ENCODE assay signal across 8 mouse cellular contexts in genomic region chr13:59856286-59857070, GRCm38 (mm10). TPM values are rescaled to one million over a fixed set of nuclear protein-coding genes. Genes with fewer than 3 reads are reported as not detected.
DNase-seq lines count a peak whose midpoint lies in the region; ATAC-seq and TF ChIP-seq lines count a peak whose summit lies in the region.

No protein-coding gene starts in this region.

- no peak overlapping the region for H3K4me2 ChIP-seq in hindbrain, postnatal 0 days (ENCODE audit: low read depth, low read length)

- no peaks in the 10 kb centered on the region for H3K27me3 ChIP-seq in hindbrain, postnatal 0 days (ENCODE audit: insufficient read depth, low read length)
- peaks cover 7% of the 10 kb centered on the region for H3K27me3 ChIP-seq in limb, embryonic 10.5 days (ENCODE audit: low read depth, poor library complexity, severe bottlenecking)

- no peaks in the 10 kb centered on the region for H3K9me3 ChIP-seq in hindbrain, postnatal 0 days (ENCODE audit: low read length)
- no peaks in the 10 kb centered on the region for H3K9me3 ChIP-seq in limb, embryonic 10.5 days (replicated peaks)

- WGBS in hindbrain, postnatal 0 days: 57% methylated on average over 20 of the region's 20 CpGs
- 54% methylated on average over 20 of the region's 20 CpGs for WGBS in limb, embryonic 10.5 days

- peak; percentile 84 for TF ChIP-seq CTCF in hindbrain, postnatal 0 days (IDR thresholded peaks at IDR 0.05; ENCODE audit: low read depth)

- no peaks in the 10 kb centered on the region for H3K36me3 ChIP-seq in hindbrain, postnatal 0 days (ENCODE audit: insufficient read depth, low read length)
- no peaks in the 10 kb centered on the region for H3K36me3 ChIP-seq in limb, embryonic 10.5 days

- no peak overlapping the region for H3K9ac ChIP-seq in hindbrain, postnatal 0 days (replicated peaks; ENCODE audit: low read length)

- ATAC-seq in cerebellum, adult (ENCODE audit: insufficient number of reproducible peaks, low FRiP score, low TSS enrichment): 0 out of 2 replicates have a peak, but pooled peaks have one; percentile 74
- peak; percentile 86 for ATAC-seq in erythroblast, adult 5-6 weeks (replicated peaks; ENCODE audit: low FRiP score, poor library complexity, severe bottlenecking)
- ATAC-seq in hindbrain, postnatal 0 days: 0 out of 2 replicates have a peak, but pooled peaks have one; percentile 51
- ATAC-seq in neutrophil, adult 5-6 weeks (ENCODE audit: extremely low read depth, insufficient number of reproducible peaks, low FRiP score, poor library complexity, severe bottlenecking): peak; percentile 53; the same call in 1 of the 2 replicates

- no peak overlapping the region for H3K4me3 ChIP-seq in hindbrain, postnatal 0 days (ENCODE audit: low read length)
- no peak overlapping the region for H3K4me3 ChIP-seq in limb, embryonic 10.5 days

- H3K4me1 ChIP-seq in hindbrain, postnatal 0 days (ENCODE audit: insufficient read depth, low read length): no peaks in the 10 kb centered on the region
- no peaks in the 10 kb centered on the region for H3K4me1 ChIP-seq in limb, embryonic 10.5 days

- no peak overlapping the region for H3K27ac ChIP-seq in hindbrain, postnatal 0 days
- H3K27ac ChIP-seq in limb, embryonic 10.5 days: no peak overlapping the region

- no peak for DNase-seq in cerebellum, adult 11 months
- peak; percentile 69 for DNase-seq in urinary bladder, postnatal 14 days (ENCODE audit: low spot score)
- DNase-seq in urinary bladder, postnatal 10 days (ENCODE audit: low spot score): no peak
- DNase-seq in hindbrain, postnatal 0 days (ENCODE audit: low spot score): peak; percentile 67
- peak; percentile 85 for DNase-seq in limb, embryonic 10.5 days (ENCODE audit: low spot score)

RNA-seq across cellular contexts. Expression of gene Tut7, which starts 33.5 kb away (rescaled TPM):
- total RNA-seq in erythroblast, adult 5-6 weeks (2015; ENCODE audit: low replicate concordance): 557 and 663 TPM in 2 replicates
- total RNA-seq in erythroblast, adult 5-6 weeks (2017; ENCODE audit: low replicate concordance): 973 and 1,053 TPM in 2 replicates
- total RNA-seq in hindbrain, postnatal 0 days (2014; rRNA removed): 27.9 and 29.5 TPM in 2 replicates
- 35.5 and 36.8 TPM in 2 replicates for polyA plus RNA-seq in hindbrain, postnatal 0 days (2015; fragmentation: Nextera tagmentation; extraction: Ambion mirVana)
- polyA plus RNA-seq in limb, embryonic 10.5 days (2016; fragmentation: Nextera tagmentation; extraction: Ambion mirVana): 34.6 and 47.5 TPM in 2 replicates
- total RNA-seq in neutrophil, adult 5-6 weeks (2017): 389 and 433 TPM in 2 replicates

Comparison
In these comparisons a context has a peak if more than half of its experiments do, and no peak if none do; other contexts are left out.
1. DNase-seq: peak in urinary bladder, postnatal 14 days (single experiment), hindbrain, postnatal 0 days (single experiment) and limb, embryonic 10.5 days (single experiment); none in cerebellum, adult 11 months (single experiment) and urinary bladder, postnatal 10 days (single experiment).
2. RNA of gene Tut7, which starts 33.5 kb away (total RNA-seq): 557 to 1,053 TPM in erythroblast, adult 5-6 weeks and 389 to 433 TPM in neutrophil, adult 5-6 weeks; 27.9 to 29.5 TPM in hindbrain, postnatal 0 days; every median in the first group is over 10 times any median in the second.
3. Peak in every context shown above with its lines, with median percentiles within 50 percentile points of each other: ATAC-seq.